Mouse (Mus musculus): ENCODE results near the gene Nosip.

- peak; percentile 35 for TF ChIP-seq CTCF (IDR thresholded peaks at IDR 0.05; ENCODE audit: low read depth, low read length)
- no peak for TF ChIP-seq POLR2A (IDR thresholded peaks at IDR 0.05; ENCODE audit: extremely low read depth, insufficient read depth, low read length)
Observed at GRCm38 (mm10) chr7:45086084-45086483, 23.9 kb downstream of the Nosip start.
